Comparison of ENCODE assay signal across 19 mouse cellular contexts in the genomic region with DNA sequence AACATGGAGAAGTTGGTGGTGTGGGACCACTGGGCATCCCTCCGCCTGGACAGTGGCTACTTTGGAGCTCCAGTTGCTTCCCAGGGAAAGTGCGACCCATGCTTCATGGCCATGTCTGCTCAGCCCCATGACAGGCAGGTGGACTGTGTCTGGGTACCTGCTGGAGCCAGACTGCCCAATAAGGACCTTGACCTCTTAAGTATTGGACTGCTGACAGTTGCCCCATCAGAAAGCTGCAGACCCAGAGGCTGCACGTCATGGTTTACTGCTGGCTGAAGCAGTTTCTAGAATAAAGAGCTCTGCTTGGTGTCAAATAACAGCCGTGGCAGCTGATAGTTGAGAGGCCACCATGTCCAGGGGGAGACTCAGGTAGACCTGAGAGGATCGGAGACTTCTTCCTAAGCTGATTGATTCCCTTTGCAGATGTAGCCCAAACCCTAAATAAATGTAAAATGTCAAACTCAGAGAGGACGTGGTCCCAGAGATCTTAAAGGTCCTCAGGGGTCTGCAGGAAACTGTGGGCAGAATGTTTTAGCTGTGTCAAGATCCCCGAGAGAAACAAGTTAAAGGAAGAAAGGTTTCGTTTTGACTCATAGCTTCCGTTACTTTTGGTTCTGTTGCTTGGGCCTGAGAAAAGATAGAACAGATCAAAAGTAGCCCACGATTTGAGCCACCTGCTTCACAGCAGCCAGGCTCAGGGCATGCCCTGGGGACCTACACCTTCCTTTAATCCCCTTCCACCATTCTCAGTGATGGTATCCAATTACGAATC. TPM values are rescaled to one million over a fixed set of nuclear protein-coding genes. Genes with fewer than 3 reads are reported as not detected.
DNase-seq lines count a peak whose midpoint lies in the region; ATAC-seq and TF ChIP-seq lines count a peak whose summit lies in the region.
"Had no signal": no experiment of that assay in that cellular context is flagged by ENCODE, and none has a peak within 500 bp of the region (broad histone marks: within the 10 kb centered on the region; RNA-seq: fewer than 3 reads in every experiment).

No protein-coding gene starts in this region.

- dilution Hi-C loops in CH12.LX (cut with MboI; ENCODE audit: extremely low pct_ligation_motif_present, extremely low pct_unique_long_range_greater_than_20kb, low sequenced_read_pairs) = no loop called here

- no peak for DNase-seq in liver, embryonic 11.5 days (ENCODE audit: low spot score)
- DNase-seq in CH12.LX (ENCODE audit: extremely low read depth) = peak; percentile 78
- peak; percentile 88 for DNase-seq in induced T-regulatory cell, adult 2 months (ENCODE audit: low read depth)
- no peak for DNase-seq in cerebellum, postnatal 36 days
- DNase-seq in lung, adult 18-20 months = no peak
- DNase-seq: cerebellum, adult 9-11 months; gastrocnemius, adult 2 months; kidney, adult 9 months; retina, postnatal 1 day had no signal

- no peak for TF ChIP-seq CTCF in CH12.LX (conservative IDR thresholded peaks at IDR 0.05 in 1 of 2, IDR thresholded peaks at IDR 0.05 in 1 of 2; ENCODE audit: low read depth in 2 of 2, low read length in 2 of 2)
- TF ChIP-seq CTCF in small intestine, adult 2 months (IDR thresholded peaks at IDR 0.05; ENCODE audit: extremely low read depth, insufficient read length, insufficient replicate concordance, low read depth, low read length) = no peak

- no peak for TF ChIP-seq RAD21 in CH12.LX (IDR thresholded peaks at IDR 0.05; ENCODE audit: low read depth, low read length)

- no peaks in the 10 kb centered on the region; the same call in 1 of the 2 replicates for H3K27me3 ChIP-seq in liver, embryonic 12.5 days (replicated peaks)
- no peaks in the 10 kb centered on the region; the same call in 1 of the 2 replicates for H3K27me3 ChIP-seq in liver, embryonic 11.5 days (replicated peaks; ENCODE audit: control insufficient read depth, insufficient read depth, low read length)
- H3K27me3 ChIP-seq in CH12.LX (replicated peaks) = peaks cover under 1% of the 10 kb centered on the region
- no peaks in the 10 kb centered on the region for H3K27me3 ChIP-seq in small intestine, adult 2 months (ENCODE audit: control insufficient read depth, insufficient read depth, low read length)
- H3K27me3 ChIP-seq: forebrain, embryonic 12.5 days; midbrain, embryonic 15.5 days; neural tube, embryonic 13.5 days had no signal

- in situ Hi-C loops in CH12.LX (cut with MboI; ENCODE audit: low pct_ligation_motif_present, low pct_unique_long_range_greater_than_20kb, low sequenced_read_pairs) = no loop called here

- H3K9ac ChIP-seq in liver, embryonic 12.5 days = no peak overlapping the region
- no peak overlapping the region for H3K9ac ChIP-seq in liver, embryonic 11.5 days (ENCODE audit: low read depth, low read length)
- no peak overlapping the region for H3K9ac ChIP-seq in CH12.LX (ENCODE audit: insufficient read depth, low read depth)
- H3K9ac ChIP-seq: forebrain, embryonic 12.5 days; midbrain, embryonic 15.5 days; neural tube, embryonic 13.5 days had no signal

- H3K4me3 ChIP-seq in liver, embryonic 12.5 days = no peak overlapping the region
- no peak overlapping the region for H3K4me3 ChIP-seq in liver, embryonic 11.5 days (ENCODE audit: low read depth, low read length)
- H3K4me3 ChIP-seq in CH12.LX (replicated peaks in 1 of 3; ENCODE audit: low read depth in 2 of 3, low read length in 2 of 3, poor library complexity in 1 of 3) = no peak overlapping the region
- no peak overlapping the region for H3K4me3 ChIP-seq in small intestine, adult 2 months (ENCODE audit: low read depth, low read length)
- H3K4me3 ChIP-seq: forebrain, embryonic 12.5 days; gastrocnemius, adult 2 months; heart, embryonic 10.5 days; midbrain, embryonic 15.5 days; neural tube, embryonic 13.5 days had no signal

- no peaks in the 10 kb centered on the region for H3K36me3 ChIP-seq in liver, embryonic 12.5 days
- H3K36me3 ChIP-seq in liver, embryonic 11.5 days (ENCODE audit: control insufficient read depth, insufficient read depth, low read length) = no peaks in the 10 kb centered on the region
- H3K36me3 ChIP-seq in CH12.LX (replicated peaks in 1 of 2; ENCODE audit: control insufficient read depth in 1 of 2, insufficient read depth in 1 of 2, low read length in 1 of 2) = no peaks in the 10 kb centered on the region
- H3K36me3 ChIP-seq in small intestine, adult 2 months (ENCODE audit: control insufficient read depth, insufficient read depth, low read length) = no peaks in the 10 kb centered on the region
- H3K36me3 ChIP-seq: forebrain, embryonic 12.5 days; heart, embryonic 10.5 days; midbrain, embryonic 15.5 days; neural tube, embryonic 13.5 days had no signal

- no peaks in the 10 kb centered on the region for H3K79me2 ChIP-seq in CH12.LX (replicated peaks; ENCODE audit: control insufficient read depth, extremely low read depth, insufficient read depth, poor library complexity, severe bottlenecking)

- no peaks in the 10 kb centered on the region for H3K9me3 ChIP-seq in liver, embryonic 12.5 days (replicated peaks)
- no peaks in the 10 kb centered on the region for H3K9me3 ChIP-seq in liver, embryonic 11.5 days (ENCODE audit: control insufficient read depth, low read length)
- H3K9me3 ChIP-seq in CH12.LX (replicated peaks; ENCODE audit: low read length) = peaks cover 3% of the 10 kb centered on the region
- H3K9me3 ChIP-seq: forebrain, embryonic 12.5 days; heart, embryonic 10.5 days; midbrain, embryonic 15.5 days; neural tube, embryonic 13.5 days had no signal

- TF ChIP-seq EP300 in CH12.LX (IDR thresholded peaks at IDR 0.05; ENCODE audit: low read length) = peak; percentile 98

- no peak overlapping the region for H3K4me2 ChIP-seq in liver, embryonic 12.5 days
- H3K4me2 ChIP-seq in liver, embryonic 11.5 days = no peak overlapping the region
- H3K4me2 ChIP-seq in CH12.LX (ENCODE audit: insufficient read depth, low read depth, poor library complexity, severe bottlenecking) = peak overlapping the region; percentile 68
- H3K4me2 ChIP-seq: forebrain, embryonic 12.5 days; midbrain, embryonic 15.5 days; neural tube, embryonic 13.5 days had no signal

- H3K4me1 ChIP-seq in liver, embryonic 12.5 days = 0 out of 2 replicates have a peak, but pooled peaks cover 5% of the 10 kb centered on the region
- H3K4me1 ChIP-seq in liver, embryonic 11.5 days (replicated peaks; ENCODE audit: control insufficient read depth, insufficient read depth, low read length) = no peaks in the 10 kb centered on the region
- H3K4me1 ChIP-seq in CH12.LX (ENCODE audit: control insufficient read depth in 1 of 2, insufficient read depth in 2 of 2) = peaks cover 34 to 60% of the 10 kb centered on the region in 2 experiments
- H3K4me1 ChIP-seq in small intestine, adult 2 months (ENCODE audit: control insufficient read depth, insufficient read depth, insufficient read length, low read length) = peaks cover 4% of the 10 kb centered on the region; the same call in 1 of the 2 replicates
- H3K4me1 ChIP-seq: forebrain, embryonic 12.5 days; midbrain, embryonic 15.5 days; neural tube, embryonic 13.5 days had no signal

- 0 out of 2 replicates have a peak, but pooled peaks have one; percentile 37 for ATAC-seq in liver, embryonic 12.5 days
- no peak for ATAC-seq in liver, embryonic 11.5 days (replicated peaks; ENCODE audit: low FRiP score)
- ATAC-seq: midbrain, embryonic 15.5 days had no signal

- no peak overlapping the region for H3K27ac ChIP-seq in liver, embryonic 12.5 days
- H3K27ac ChIP-seq in liver, embryonic 11.5 days (ENCODE audit: low read depth, low read length) = no peak overlapping the region
- H3K27ac ChIP-seq in CH12.LX (ENCODE audit: insufficient read depth, low read depth) = peak overlapping the region; percentile 83
- H3K27ac ChIP-seq in small intestine, adult 2 months (ENCODE audit: insufficient read depth, low read depth, low read length) = peak overlapping the region; percentile 36
- H3K27ac ChIP-seq: forebrain, embryonic 12.5 days; gastrocnemius, adult 2 months; heart, embryonic 10.5 days; midbrain, embryonic 15.5 days; neural tube, embryonic 13.5 days had no signal

- no peak for TF ChIP-seq POLR2A in CH12.LX (IDR thresholded peaks at IDR 0.05; ENCODE audit: low read depth, low read length)
- no peak for TF ChIP-seq POLR2A in small intestine, adult 2 months (IDR thresholded peaks at IDR 0.05; ENCODE audit: low read depth, low read length)

- WGBS in liver, embryonic 12.5 days (ENCODE audit: insufficient replicate concordance) = 40% methylated on average over 11 of the region's 11 CpGs
- WGBS in liver, embryonic 11.5 days = 49% methylated on average over 11 of the region's 11 CpGs
- WGBS in small intestine, adult 2 months = 45% methylated on average over 11 of the region's 11 CpGs

TF ChIP-seq in CH12.LX, 34 proteins besides CTCF, POLR2A, EP300 and RAD21 (continues in another document):
- TF ChIP-seq USF2 (conservative IDR thresholded peaks at IDR 0.05; ENCODE audit: low read depth, low read length) (no peak), SMC3 (IDR thresholded peaks at IDR 0.05; ENCODE audit: low read depth, low read length) (no peak), GABPA (IDR thresholded peaks at IDR 0.05; ENCODE audit: insufficient replicate concordance, low read depth, low read length) (no peak), RCOR1 (conservative IDR thresholded peaks at IDR 0.05; ENCODE audit: low read depth, low read length) (peak; percentile 82; the same call in 1 of the 2 replicates), CHD1 (IDR thresholded peaks at IDR 0.05; ENCODE audit: low read depth, low read length) (no peak; the same call in 1 of the 2 replicates)

RNA-seq across cellular contexts. Expression of gene Cyp8b1, which starts 10.7 kb away (rescaled TPM):
- 0.22 and 0.27 TPM in 2 replicates for polyA plus RNA-seq in liver, embryonic 12.5 days (2016; fragmentation: Nextera tagmentation; extraction: Ambion mirVana)
- not detected in 2 replicates for polyA plus RNA-seq in liver, embryonic 11.5 days (2014; fragmentation: Nextera tagmentation; extraction: Ambion mirVana)
- not detected in 2 replicates for total RNA-seq in CH12.LX (2012; rRNA removed)
- total RNA-seq in CH12.LX (2014; rRNA removed) = not detected in 2 replicates
- polyA plus RNA-seq in CH12.LX (2012; ENCODE audit: insufficient read length, low read depth) = 0.27 TPM in 1 of 2 replicates, not detected in the other
- not detected in 2 replicates for polyA plus RNA-seq in small intestine, adult 2 months (2012; rRNA removed)
- total RNA-seq: gastrocnemius, adult 2 months; hematopoietic stem cell, adult 5-6 weeks; left cerebral cortex, postnatal 36 days; MEL had no signal
- polyA plus RNA-seq: embryonic facial prominence, embryonic 11.5 days; forebrain, embryonic 12.5 days; heart, embryonic 10.5 days; midbrain, embryonic 15.5 days; neural tube, embryonic 13.5 days had no signal

RNA-seq across cellular contexts. Expression of gene Fam198a, which starts 24.0 kb away (rescaled TPM):
- 0.20 and 0.44 TPM in 2 replicates for polyA plus RNA-seq in liver, embryonic 12.5 days (2016; fragmentation: Nextera tagmentation; extraction: Ambion mirVana)
- 0.18 and 0.21 TPM in 2 replicates for polyA plus RNA-seq in liver, embryonic 11.5 days (2014; fragmentation: Nextera tagmentation; extraction: Ambion mirVana)
- total RNA-seq in CH12.LX (2012; rRNA removed) = 0.76 and 0.93 TPM in 2 replicates
- total RNA-seq in CH12.LX (2014; rRNA removed) = 0.40 and 0.63 TPM in 2 replicates
- 0.59 and 0.70 TPM in 2 replicates for polyA plus RNA-seq in CH12.LX (2012; ENCODE audit: insufficient read length, low read depth)
- polyA plus RNA-seq in small intestine, adult 2 months (2012; rRNA removed) = 0.24 and 0.39 TPM in 2 replicates
- total RNA-seq: hematopoietic stem cell, adult 5-6 weeks had no signal

RNA-seq across cellular contexts. Expression of gene Ackr2, which starts 28.7 kb away (rescaled TPM):
- 0.16 and 0.19 TPM in 2 replicates for polyA plus RNA-seq in liver, embryonic 12.5 days (2016; fragmentation: Nextera tagmentation; extraction: Ambion mirVana)
- 0.19 and 0.21 TPM in 2 replicates for polyA plus RNA-seq in liver, embryonic 11.5 days (2014; fragmentation: Nextera tagmentation; extraction: Ambion mirVana)
- total RNA-seq in CH12.LX (2012; rRNA removed) = 2.9 and 4.5 TPM in 2 replicates
- 9.8 TPM in 2 replicates for total RNA-seq in CH12.LX (2014; rRNA removed)
- polyA plus RNA-seq in CH12.LX (2012; ENCODE audit: insufficient read length, low read depth) = 13.0 and 13.9 TPM in 2 replicates
- 0.42 and 1.4 TPM in 2 replicates for polyA plus RNA-seq in small intestine, adult 2 months (2012; rRNA removed)
- total RNA-seq: hematopoietic stem cell, adult 5-6 weeks; MEL had no signal

Comparison
In these comparisons a context has a peak if more than half of its experiments do, and no peak if none do; other contexts are left out.
1. H3K27ac ChIP-seq: peak in CH12.LX (single experiment) and small intestine, adult 2 months (single experiment); none in liver, embryonic 12.5 days (single experiment) and liver, embryonic 11.5 days (single experiment).
2. DNase-seq: peak in CH12.LX (single experiment) and induced T-regulatory cell, adult 2 months (single experiment); none in liver, embryonic 11.5 days (single experiment), cerebellum, postnatal 36 days (0 of 2) and lung, adult 18-20 months (0 of 2).